Mouse (Mus musculus) testis, adult 2 months (tissue): ENCODE data around the gene Slc24a3. TPM values are rescaled to one million over a fixed set of nuclear protein-coding genes. Genes with fewer than 3 reads are reported as not detected.

ENCODE experiments used
- H3K27ac ChIP-seq: fragments of 200-500 bp; 2 replicates; pipeline ENCODE4 v1.5.1; 2012; ENCODE audit warnings: low read depth, low read length; ENCODE audit not compliant: control insufficient read depth, insufficient read depth
- H3K27me3 ChIP-seq: fragments of 200-500 bp; 2 replicates; pipeline ENCODE4 v1.6.1; 2012; ENCODE audit warnings: mild to moderate bottlenecking, low read length, moderate library complexity; ENCODE audit not compliant: control insufficient read depth, insufficient read depth
- H3K36me3 ChIP-seq: fragments of 200-500 bp; 2 replicates; pipeline ENCODE4 v1.6.1; 2012; ENCODE audit warnings: mild to moderate bottlenecking, low read length; ENCODE audit not compliant: control insufficient read depth, insufficient read depth
- H3K4me1 ChIP-seq: fragments of 200-500 bp; 2 replicates; pipeline ENCODE4 v1.6.1; 2012; ENCODE audit warnings: low read length; ENCODE audit not compliant: control insufficient read depth, insufficient read depth
- H3K4me3 ChIP-seq: fragments of 200-500 bp; 2 replicates; pipeline ENCODE4 v1.5.1; 2012; ENCODE audit warnings: low read depth, mild to moderate bottlenecking, low read length, moderate library complexity, mixed read lengths; ENCODE audit not compliant: control insufficient read depth
- CTCF ChIP-seq: fragments of 200-500 bp; IDR thresholded peaks from 2 replicates; pipeline ENCODE4 v1.5.1; 2012; ENCODE audit warnings: low read depth, mild to moderate bottlenecking, inconsistent platforms, low read length, moderate library complexity; ENCODE audit not compliant: control insufficient read depth, insufficient read depth, insufficient replicate concordance
- POLR2A ChIP-seq: fragments of 200-500 bp; IDR thresholded peaks from 2 replicates; pipeline ENCODE4 v1.6.1; 2012; ENCODE audit warnings: low read depth, mild to moderate bottlenecking, inconsistent platforms, low read length, moderate library complexity; ENCODE audit not compliant: control insufficient read depth
- polyA plus RNA-seq: library from polyadenylated mRNA; depleted of rRNA; stranded (reverse); fragments of >200 nt; gene quantifications from 2 replicates; pipeline ENCODE4 v1.2.3, GENCODE M21; 2012

Slc24a3 gene
- polyA plus RNA-seq, 1 experiment = 9.3 TPM

DNA sequence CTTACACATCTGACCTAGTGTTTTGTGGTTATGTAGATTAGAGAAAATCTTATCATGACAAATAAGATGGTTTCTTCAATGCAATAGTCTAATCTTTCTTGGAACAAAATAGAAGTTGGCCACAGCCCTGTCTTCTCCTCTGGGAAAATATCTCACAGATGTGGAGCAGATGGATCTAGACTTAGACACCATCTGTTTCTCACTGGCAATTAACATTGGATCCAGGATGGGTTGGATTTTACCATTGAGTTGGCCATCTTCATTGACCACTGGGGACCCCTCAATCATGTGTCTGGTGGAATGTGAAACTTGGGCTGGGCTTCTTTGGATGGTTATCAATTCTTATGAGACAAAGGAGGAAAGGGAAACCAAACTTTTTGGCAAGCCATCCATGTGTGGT, 332.7 kb downstream of the Slc24a3 start:
- Histone ChIP-seq H3K4me1 (no peaks in the 10 kb centered on the region), H3K36me3 (no peaks in the 10 kb centered on the region), H3K4me3 (no peak overlapping the region), H3K27ac (no peak overlapping the region), H3K27me3 (no peaks in the 10 kb centered on the region)
- TF ChIP-seq POLR2A = no peak
- no peak for TF ChIP-seq CTCF

DNA sequence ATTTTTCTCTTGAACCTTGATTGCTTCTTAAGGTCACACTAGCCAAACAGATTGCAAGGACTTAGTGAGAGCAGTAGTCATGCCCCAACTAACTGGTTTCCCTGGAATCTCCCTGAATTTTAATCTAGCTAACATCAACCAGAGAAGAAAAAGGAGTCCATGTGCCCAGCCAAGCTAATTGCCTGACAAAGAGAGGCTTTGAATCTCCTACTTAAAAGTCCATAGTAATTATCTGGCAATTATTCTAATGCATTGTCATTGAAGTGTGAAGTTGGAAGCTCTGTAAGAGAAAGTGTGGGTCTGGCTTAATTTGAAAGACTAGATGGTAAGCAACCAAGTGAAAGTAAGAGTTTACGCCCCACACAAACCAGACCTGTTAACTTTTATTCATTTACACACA, 333.9 kb downstream of the Slc24a3 start:
- Histone ChIP-seq H3K4me3 (no peak overlapping the region), H3K27ac (no peak overlapping the region), H3K36me3 (no peaks in the 10 kb centered on the region), H3K27me3 (no peaks in the 10 kb centered on the region), H3K4me1 (no peaks in the 10 kb centered on the region)
- TF ChIP-seq POLR2A = no peak

- no peaks in the 10 kb centered on the region for H3K36me3 ChIP-seq
- TF ChIP-seq CTCF (no peak), POLR2A (no peak)
- no peak overlapping the region for H3K27ac ChIP-seq
- H3K4me3 ChIP-seq = no peak overlapping the region
- H3K27me3 ChIP-seq = no peaks in the 10 kb centered on the region
- H3K4me1 ChIP-seq = no peaks in the 10 kb centered on the region
These were observed 340.1 kb downstream of the Slc24a3 start for GRCm38 (mm10) chr2:145507702-145508101.

GRCm38 (mm10) chr2:145510650-145511225, 343.2 kb downstream of the Slc24a3 start:
- H3K27ac ChIP-seq = no peak overlapping the region
- no peak overlapping the region for H3K4me3 ChIP-seq
- H3K27me3 ChIP-seq = no peaks in the 10 kb centered on the region
- no peaks in the 10 kb centered on the region for H3K36me3 ChIP-seq
- TF ChIP-seq POLR2A (no peak), CTCF (no peak)
- no peaks in the 10 kb centered on the region for H3K4me1 ChIP-seq

- TF ChIP-seq CTCF = no peak
- no peak for TF ChIP-seq POLR2A
- Histone ChIP-seq H3K36me3 (no peaks in the 10 kb centered on the region), H3K4me3 (no peak overlapping the region), H3K27me3 (no peaks in the 10 kb centered on the region), H3K27ac (no peak overlapping the region), H3K4me1 (no peaks in the 10 kb centered on the region)
These were observed 348.4 kb downstream of the Slc24a3 start for GRCm38 (mm10) chr2:145515956-145516355.

DNA sequence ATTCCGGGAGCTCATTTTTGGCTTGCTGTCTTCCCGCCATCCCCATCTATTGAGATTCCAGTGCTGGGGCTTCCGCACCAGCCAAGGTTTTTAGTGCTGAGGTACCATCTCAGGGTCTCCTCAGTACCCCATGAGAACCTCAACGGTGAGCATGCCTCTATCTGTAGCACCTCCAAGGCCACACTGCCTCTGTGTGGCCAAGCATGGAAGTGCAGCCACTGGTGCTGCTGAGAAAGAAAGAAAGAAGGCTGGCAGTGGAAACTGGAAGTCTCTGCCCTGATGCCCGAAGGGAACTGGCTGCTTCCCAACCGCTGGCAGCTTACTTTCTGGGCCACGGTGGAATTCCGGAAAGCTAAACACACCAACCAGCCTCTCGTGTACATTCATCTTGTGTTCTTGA, 349.8 kb downstream of the Slc24a3 start:
- Histone ChIP-seq H3K4me1 (no peaks in the 10 kb centered on the region), H3K4me3 (no peak overlapping the region), H3K27ac (no peak overlapping the region), H3K36me3 (no peaks in the 10 kb centered on the region), H3K27me3 (no peaks in the 10 kb centered on the region)
- TF ChIP-seq POLR2A = no peak
- peak; percentile 90 for TF ChIP-seq CTCF

GRCm38 (mm10) chr2:145522017-145522416, 354.5 kb downstream of the Slc24a3 start:
- H3K4me3 ChIP-seq = no peak overlapping the region
- no peak for TF ChIP-seq CTCF
- TF ChIP-seq POLR2A = no peak
- H3K27me3 ChIP-seq = no peaks in the 10 kb centered on the region
- no peaks in the 10 kb centered on the region for H3K4me1 ChIP-seq
- no peak overlapping the region for H3K27ac ChIP-seq
- H3K36me3 ChIP-seq = no peaks in the 10 kb centered on the region

- Histone ChIP-seq H3K4me3 (no peak overlapping the region), H3K36me3 (no peaks in the 10 kb centered on the region), H3K27ac (no peak overlapping the region), H3K4me1 (no peaks in the 10 kb centered on the region), H3K27me3 (no peaks in the 10 kb centered on the region)
- no peak for TF ChIP-seq POLR2A
- TF ChIP-seq CTCF = no peak
These were observed 355.8 kb downstream of the Slc24a3 start for GRCm38 (mm10) chr2:145523381-145523780.
